Mouse (Mus musculus) hindbrain, embryonic 13.5 days (tissue): ENCODE results near the gene Zfp354b. TPM values are rescaled to one million over a fixed set of nuclear protein-coding genes. Genes with fewer than 3 reads are reported as not detected.

Experiments used
- ATAC-seq: fragments of 200-750 bp; cut with Nextera tagmentation; 2 replicates; pipeline ENCODE4 v1.8.0; 2017; ENCODE audit warnings: moderate TSS enrichment; ENCODE audit not compliant: low FRiP score
- H3K27ac ChIP-seq: fragments of 300-500 bp; sonication (generic); 2 replicates; pipeline ENCODE4 v1.5.1; 2015; ENCODE audit warnings: inconsistent platforms, mild to moderate bottlenecking, moderate library complexity
- H3K27me3 ChIP-seq: fragments of 300-500 bp; sonication (generic); 2 replicates; pipeline ENCODE4 v1.6.1; 2015; ENCODE audit warnings: mild to moderate bottlenecking, inconsistent platforms
- H3K36me3 ChIP-seq: fragments of 300-500 bp; sonication (generic); 2 replicates; pipeline ENCODE4 v1.6.1; 2015; ENCODE audit warnings: mild to moderate bottlenecking, inconsistent platforms
- H3K4me1 ChIP-seq: fragments of 300-500 bp; sonication (generic); replicated peaks from 2 replicates; pipeline ENCODE4 v1.6.1; 2015; ENCODE audit warnings: inconsistent platforms
- H3K4me2 ChIP-seq: fragments of 300-500 bp; sonication (generic); 2 replicates; pipeline ENCODE4 v1.6.1; 2015; ENCODE audit warnings: inconsistent platforms, mild to moderate bottlenecking, moderate library complexity
- H3K4me3 ChIP-seq: fragments of 300-500 bp; sonication (generic); 2 replicates; pipeline ENCODE4 v1.5.1; 2015; ENCODE audit warnings: mild to moderate bottlenecking, inconsistent platforms
- H3K9ac ChIP-seq: fragments of 300-500 bp; sonication (generic); 2 replicates; pipeline ENCODE4 v1.6.1; 2015; ENCODE audit warnings: mild to moderate bottlenecking, inconsistent platforms
- H3K9me3 ChIP-seq: fragments of 300-500 bp; sonication (generic); 2 replicates; pipeline ENCODE4 v1.6.1; 2016; ENCODE audit warnings: inconsistent platforms
- WGBS: fragments of 180-500 bp; shearing (Covaris S2); methylation state at CpG from one replicate; pipeline ENCODE4 v1.1.7; 2015; 5-methylcytosine and 5-hydroxymethylcytosine counted together
- polyA plus RNA-seq: library from polyadenylated mRNA; unstranded; fragments of >200 nt; fragmentation: Nextera tagmentation; extraction: Ambion mirVana; gene quantifications from 2 replicates; pipeline ENCODE4 v1.2.1, GENCODE M21; 2015

Zfp354b gene
- polyA plus RNA-seq, 1 experiment from 2014 or later: 3.4 TPM

DNA sequence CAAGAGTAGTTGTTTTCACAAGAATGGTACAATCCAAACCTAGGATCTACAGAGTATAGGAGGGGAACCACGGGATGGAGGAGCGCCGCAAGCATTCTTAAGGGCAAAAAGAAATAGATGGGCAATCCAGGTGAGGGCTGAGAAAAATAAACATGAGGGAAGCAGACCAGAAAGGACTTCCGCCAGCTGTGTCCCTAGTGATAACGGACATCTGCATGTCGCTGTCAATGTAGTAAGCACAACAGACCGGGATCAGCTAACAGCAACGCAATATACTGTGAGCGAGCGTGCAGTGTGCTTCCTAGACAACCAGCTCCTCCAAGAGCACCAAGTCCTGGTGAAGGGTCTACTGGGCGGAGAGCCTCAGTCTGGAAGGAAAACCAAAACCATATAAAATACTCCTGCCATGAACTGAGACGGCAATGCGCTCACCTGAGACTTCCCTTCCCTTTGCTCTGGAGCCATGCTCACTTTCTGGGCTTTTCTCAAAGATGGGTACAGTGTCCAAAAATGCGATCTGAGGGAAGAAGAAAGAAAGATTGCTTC is 891 bp downstream of the Zfp354b start:
- 27% methylated on average over 14 of the region's 14 CpGs for WGBS
- Histone ChIP-seq H3K4me2 (peak overlapping the region; percentile 89), H3K27me3 (peaks cover 4% of the 10 kb centered on the region; the same call in 1 of the 2 replicates), H3K4me1 (peaks cover 15% of the 10 kb centered on the region), H3K27ac (peak overlapping the region; percentile 87), H3K36me3 (peaks cover 4% of the 10 kb centered on the region), H3K9ac (peak overlapping the region; percentile 80), H3K4me3 (peak overlapping the region; percentile 65), H3K9me3 (no peaks in the 10 kb centered on the region)
- no peak for ATAC-seq

DNA sequence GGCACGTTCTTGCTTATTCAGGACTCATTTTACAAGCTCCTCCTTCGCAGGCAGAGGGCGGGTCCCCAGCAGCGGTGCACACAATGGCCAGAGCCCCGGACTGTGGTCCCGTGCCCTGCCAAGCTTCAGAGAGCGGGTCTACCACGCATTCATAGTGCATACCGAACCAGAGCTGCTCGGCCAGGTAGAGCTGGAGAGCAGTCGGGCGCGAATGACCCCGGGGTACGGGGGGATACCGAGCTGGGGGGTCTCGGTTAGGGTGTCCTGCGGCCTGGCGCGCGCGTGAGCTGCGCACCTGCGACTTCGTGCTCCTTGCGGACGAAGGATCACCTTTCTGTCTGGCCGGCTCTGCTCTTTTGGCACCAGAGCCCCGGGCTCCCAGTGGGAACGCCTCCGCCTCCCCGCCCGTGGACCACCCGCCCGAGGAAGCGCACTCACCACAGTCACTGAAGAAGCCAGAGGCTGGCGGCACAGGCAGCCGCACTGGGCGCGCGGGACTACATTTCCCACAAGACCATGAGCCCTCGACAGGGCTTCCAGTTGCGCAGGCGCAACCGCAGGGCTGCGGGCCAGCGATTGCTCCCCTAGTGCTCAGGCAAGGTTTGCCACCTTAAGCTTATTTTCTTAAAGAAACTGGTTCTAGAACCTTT is 15.6 kb downstream of the Zfp354b start, which contains the start of gene Zfp2:
TSS of gene Zfp2 (minus strand) at position 495 of the 650 bp plus-strand sequence.
- peaks cover 36% of the 10 kb centered on the region for H3K9me3 ChIP-seq

DNA sequence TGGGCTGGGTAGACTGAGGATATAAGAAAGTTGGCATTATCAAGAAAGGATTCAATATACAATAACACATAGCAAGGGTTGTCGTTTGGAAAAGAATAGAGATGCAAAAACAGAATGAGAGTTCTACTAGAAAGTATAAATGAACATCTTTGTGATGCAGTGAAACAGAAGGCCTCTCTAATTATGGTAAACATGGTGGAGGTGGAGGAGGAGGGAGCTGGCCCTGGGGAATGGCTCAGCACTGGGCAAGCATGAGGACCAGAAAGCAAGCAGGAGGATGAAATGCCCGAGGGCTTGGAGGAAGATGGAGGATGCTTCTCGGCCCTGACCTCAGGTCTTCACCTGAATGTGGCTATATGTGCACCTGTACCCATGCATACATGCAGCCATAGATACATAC is 17.0 kb downstream of the Zfp354b start:
- Histone ChIP-seq H3K27ac (no peak overlapping the region), H3K36me3 (peaks cover 50% of the 10 kb centered on the region), H3K27me3 (no peaks in the 10 kb centered on the region), H3K9me3 (peaks cover 47% of the 10 kb centered on the region), H3K4me2 (peak overlapping the region; percentile 46; the same call in 1 of the 2 replicates), H3K4me1 (peaks cover 7% of the 10 kb centered on the region), H3K9ac (no peak overlapping the region), H3K4me3 (peak overlapping the region; percentile 77; the same call in 1 of the 2 replicates)
- WGBS: 92% methylated on average over 3 of the region's 3 CpGs
- no peak for ATAC-seq

More for the DNA sequence above, 15.6 kb downstream of the Zfp354b start, which contains the start of gene Zfp2:
- WGBS: under 1% methylated on average over 47 of the region's 47 CpGs
- Histone ChIP-seq H3K4me3 (peak within 1 kb of the TSS; percentile 77), H3K4me1 (peaks cover 7% of the 10 kb centered on the region), H3K9ac (peak within 1 kb of the TSS; percentile 97), H3K4me2 (peak within 1 kb of the TSS; percentile 46), H3K27ac (peak within 1 kb of the TSS; percentile 95), H3K27me3 (no peaks in the 10 kb centered on the region), H3K36me3 (peaks cover 41% of the 10 kb centered on the region)
- peak; percentile 99 for ATAC-seq

DNA sequence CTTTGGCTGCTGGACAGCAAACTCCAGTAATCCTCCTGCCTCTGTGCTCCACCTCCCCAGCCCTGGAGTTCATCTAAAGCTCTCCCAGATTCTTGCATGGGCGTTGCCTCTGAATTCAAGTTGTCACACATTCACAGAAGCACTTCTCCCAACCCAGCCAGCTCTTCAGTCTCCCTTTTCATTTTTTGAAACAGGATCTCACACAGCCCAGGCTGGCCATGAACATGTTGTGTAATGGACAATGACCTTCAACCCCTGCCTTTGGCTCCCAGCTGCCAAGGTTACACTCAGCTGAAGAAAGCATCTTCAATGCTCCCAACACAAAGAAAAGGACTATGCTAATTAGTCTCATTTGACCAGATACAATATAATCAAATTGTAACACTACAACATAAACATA is 18.1 kb downstream of the Zfp354b start:
- H3K4me1 ChIP-seq: peaks cover 7% of the 10 kb centered on the region
- H3K36me3 ChIP-seq: peaks cover 62% of the 10 kb centered on the region
- peaks cover 56% of the 10 kb centered on the region for H3K9me3 ChIP-seq
- H3K4me2 ChIP-seq: no peak overlapping the region
- ATAC-seq: no peak
- H3K9ac ChIP-seq: no peak overlapping the region
- WGBS: 92% methylated on average over 1 of the region's 1 CpGs
- no peak overlapping the region for H3K27ac ChIP-seq
- no peaks in the 10 kb centered on the region for H3K27me3 ChIP-seq
- H3K4me3 ChIP-seq: no peak overlapping the region

DNA sequence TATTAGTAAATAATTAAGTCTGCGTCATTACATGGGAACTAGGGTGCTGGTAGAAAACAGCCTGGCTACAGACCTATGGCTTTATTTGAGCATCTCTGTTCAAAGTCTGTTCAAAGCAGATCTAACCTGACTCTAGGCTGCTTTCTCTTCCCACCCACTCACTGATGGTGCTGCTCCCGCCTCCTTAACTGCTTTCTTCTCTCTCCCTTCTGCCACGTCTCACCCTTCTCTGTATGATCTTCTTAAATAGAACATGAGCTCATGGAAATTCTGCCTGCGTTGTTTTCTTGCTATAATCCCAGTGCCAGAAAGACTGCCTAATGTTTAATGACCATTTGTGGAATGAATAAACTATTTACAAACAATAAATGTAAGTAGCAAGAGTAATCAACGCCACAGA is 23.3 kb downstream of the Zfp354b start:
- ATAC-seq: no peak
- no peak overlapping the region for H3K4me3 ChIP-seq
- no peak overlapping the region for H3K4me2 ChIP-seq
- peaks cover 99% of the 10 kb centered on the region for H3K36me3 ChIP-seq
- H3K27ac ChIP-seq: no peak overlapping the region
- no peak overlapping the region for H3K9ac ChIP-seq
- H3K27me3 ChIP-seq: no peaks in the 10 kb centered on the region
- peaks cover 87% of the 10 kb centered on the region for H3K9me3 ChIP-seq
- no peaks in the 10 kb centered on the region for H3K4me1 ChIP-seq
- 93% methylated on average over 5 of the region's 5 CpGs for WGBS

DNA sequence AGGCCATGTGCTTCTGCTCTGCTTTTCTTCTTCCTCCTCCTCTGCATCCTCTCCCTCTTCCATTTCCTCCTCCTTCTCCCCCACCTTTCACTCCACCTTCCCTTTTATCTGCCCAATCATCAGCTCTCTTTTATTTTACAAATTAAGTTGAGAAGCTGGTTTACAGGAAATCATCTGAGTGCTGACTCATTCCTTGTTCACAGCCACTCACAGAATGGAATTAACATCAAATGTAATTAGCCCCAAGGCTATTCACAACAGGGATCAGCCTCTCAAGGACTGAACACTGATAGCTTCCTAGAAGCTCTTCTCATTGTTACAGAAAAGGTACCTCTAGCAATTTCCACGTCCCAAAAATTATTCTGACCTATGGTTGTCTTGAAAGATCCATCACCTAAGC is 34.1 kb downstream of the Zfp354b start:
- no peak for ATAC-seq
- H3K9me3 ChIP-seq: peaks cover 77% of the 10 kb centered on the region
- H3K9ac ChIP-seq: no peak overlapping the region
- no peak overlapping the region for H3K4me2 ChIP-seq
- no peak overlapping the region for H3K4me3 ChIP-seq
- peaks cover 71% of the 10 kb centered on the region for H3K36me3 ChIP-seq
- H3K27ac ChIP-seq: no peak overlapping the region
- no peaks in the 10 kb centered on the region for H3K27me3 ChIP-seq
- no peaks in the 10 kb centered on the region for H3K4me1 ChIP-seq
- whole genome bisulfite sequencing: 91% methylated on average over 1 of the region's 1 CpGs

DNA sequence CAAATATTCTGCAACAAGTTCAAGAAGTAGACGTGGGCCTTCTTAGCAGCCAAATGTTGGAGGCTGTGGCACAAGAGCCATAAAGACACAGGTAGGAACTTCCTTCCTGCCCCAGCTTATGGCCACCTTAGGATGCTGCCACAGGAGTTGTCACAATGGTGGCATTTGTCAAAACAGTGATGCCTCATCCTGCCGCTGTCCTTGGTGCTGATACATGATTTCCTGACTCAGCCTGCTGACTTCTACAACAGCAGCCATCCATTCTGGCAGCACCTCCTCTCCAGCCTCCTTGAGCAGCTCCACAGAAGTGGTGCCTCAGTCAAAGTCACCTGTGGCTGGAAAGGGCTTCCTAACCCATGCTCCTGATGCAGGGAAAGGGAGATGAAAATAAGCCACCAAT is 39.0 kb downstream of the Zfp354b start:
- H3K9ac ChIP-seq: no peak overlapping the region
- H3K36me3 ChIP-seq: peaks cover 25% of the 10 kb centered on the region
- H3K4me3 ChIP-seq: no peak overlapping the region
- no peak overlapping the region for H3K4me2 ChIP-seq
- H3K9me3 ChIP-seq: peaks cover 46% of the 10 kb centered on the region
- no peaks in the 10 kb centered on the region for H3K27me3 ChIP-seq
- H3K27ac ChIP-seq: no peak overlapping the region
- H3K4me1 ChIP-seq: peaks cover 8% of the 10 kb centered on the region; the same call in 1 of the 2 replicates
- 56% methylated on average over 2 of the region's 2 CpGs for WGBS
- no peak for ATAC-seq

DNA sequence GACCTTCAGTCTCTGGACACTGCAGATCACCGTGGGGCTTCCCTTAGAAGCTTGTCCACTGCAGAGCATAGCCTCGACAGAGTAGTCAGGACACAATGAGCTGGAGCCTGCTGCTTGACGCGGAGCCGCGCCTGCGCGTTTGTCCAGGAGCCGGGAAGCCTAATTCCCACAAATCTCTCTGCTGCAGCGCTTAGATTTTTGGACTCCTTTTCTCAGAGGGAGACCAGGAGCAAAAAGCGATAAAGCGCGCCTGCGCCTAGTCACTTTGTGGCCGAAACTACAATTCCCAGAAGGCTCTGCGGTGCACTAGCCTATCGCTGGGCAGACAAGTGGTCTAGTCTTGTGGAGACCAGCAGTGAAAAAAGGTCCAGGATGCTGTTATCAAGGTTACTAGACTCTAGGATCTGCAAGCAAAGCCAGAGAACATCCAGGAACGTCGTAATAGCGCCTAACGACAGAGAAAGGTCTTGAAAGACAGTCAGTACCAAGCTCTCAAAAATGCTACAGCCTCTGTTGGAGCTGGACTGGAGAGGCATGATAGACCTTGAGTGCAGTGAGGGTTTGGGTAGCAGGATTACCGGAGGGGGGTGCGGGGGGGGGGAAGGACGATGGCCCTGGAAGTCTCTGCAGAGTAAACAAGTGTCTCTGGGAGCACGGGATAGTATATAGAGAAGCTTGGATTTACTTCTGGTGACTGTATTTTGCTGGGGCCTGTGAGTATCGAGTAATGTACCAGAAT is 43.9 kb downstream of the Zfp354b start, which contains the start of gene Zfp454:
TSS of gene Zfp454 (minus strand) at position 262 of the 739 bp plus-strand sequence.
- peak within 1 kb of the TSS; percentile 75 for H3K4me2 ChIP-seq
- peaks cover 20% of the 10 kb centered on the region for H3K4me1 ChIP-seq
- H3K27ac ChIP-seq: peak within 1 kb of the TSS; percentile 81
- H3K36me3 ChIP-seq: peaks cover 31% of the 10 kb centered on the region
- H3K4me3 ChIP-seq: peak within 1 kb of the TSS; percentile 53
- H3K9me3 ChIP-seq: peaks cover 18% of the 10 kb centered on the region; the same call in 1 of the 2 replicates
- ATAC-seq: peak; percentile 96
- 6% methylated on average over 26 of the region's 26 CpGs for WGBS
- peak within 1 kb of the TSS; percentile 77 for H3K9ac ChIP-seq
- no peaks in the 10 kb centered on the region for H3K27me3 ChIP-seq

DNA sequence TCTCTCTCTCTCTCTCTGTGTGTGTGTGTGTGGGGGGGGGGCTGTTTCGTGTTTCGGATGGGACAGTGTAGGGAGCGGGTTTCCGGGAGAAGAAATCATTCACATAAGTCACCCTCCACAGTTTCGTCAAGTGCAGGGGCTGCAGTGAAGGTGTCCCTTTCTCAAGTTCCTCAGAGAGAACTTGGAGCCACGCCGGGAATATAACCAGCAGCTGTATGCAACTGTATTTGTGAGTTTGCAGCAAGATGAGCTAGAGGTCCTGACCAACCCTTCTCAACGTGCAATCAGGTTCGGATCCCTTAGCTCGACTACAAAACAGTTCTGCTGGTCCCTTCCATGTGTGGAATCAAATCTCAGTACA is 44.5 kb downstream of the Zfp354b start:
- H3K27me3 ChIP-seq: no peaks in the 10 kb centered on the region
- peak; percentile 60 for ATAC-seq
- WGBS: 26% methylated on average over 10 of the region's 10 CpGs

DNA sequence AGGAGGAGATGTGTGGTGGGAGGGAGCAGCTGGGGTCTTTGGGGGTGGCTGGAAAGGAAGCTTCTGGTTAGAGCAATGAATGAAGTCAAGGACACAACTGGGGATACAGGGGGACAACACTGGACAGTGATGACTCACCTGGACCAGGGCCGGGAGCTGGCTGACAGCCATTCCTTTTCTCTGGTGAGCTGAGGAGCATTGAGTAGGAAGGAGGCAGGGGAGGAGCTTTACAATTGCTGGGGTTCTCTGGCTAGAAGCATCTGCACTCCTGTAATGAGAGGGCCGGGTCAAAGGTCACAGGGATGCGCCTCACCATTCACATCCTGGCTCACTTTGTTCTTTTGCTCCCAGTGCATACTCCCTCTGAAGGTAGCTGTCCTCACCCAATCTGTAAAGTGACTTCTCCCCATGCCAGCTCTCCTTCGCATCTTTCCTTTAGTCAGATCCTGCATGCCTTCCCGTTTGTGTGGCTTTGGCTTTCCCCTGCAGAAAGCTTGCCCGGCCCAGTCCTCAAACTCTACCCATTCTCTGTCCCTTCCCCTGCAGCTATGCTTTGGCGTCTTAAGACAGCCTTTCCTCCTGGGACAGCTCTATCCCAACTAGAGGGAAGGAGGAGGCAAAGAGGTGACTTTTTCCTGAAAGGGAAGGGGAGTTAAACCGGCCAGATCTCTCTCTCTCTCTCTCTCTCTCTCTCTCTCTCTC is 45.1 kb downstream of the Zfp354b start:
- Histone ChIP-seq H3K4me1 (peaks cover 20% of the 10 kb centered on the region), H3K9ac (peak overlapping the region; percentile 77), H3K27me3 (no peaks in the 10 kb centered on the region), H3K36me3 (peaks cover 43% of the 10 kb centered on the region), H3K4me3 (peak overlapping the region; percentile 53), H3K4me2 (peak overlapping the region; percentile 75), H3K9me3 (0 out of 2 replicates have a peak, but pooled peaks cover 8% of the 10 kb centered on the region), H3K27ac (no peak overlapping the region; the same call in 1 of the 2 replicates)
- no peak for ATAC-seq
- 48% methylated on average over 8 of the region's 8 CpGs for WGBS

More for the DNA sequence above, 44.5 kb downstream of the Zfp354b start:
- Histone ChIP-seq H3K4me3 (peak overlapping the region; percentile 53), H3K9ac (peak overlapping the region; percentile 77), H3K4me2 (peak overlapping the region; percentile 75), H3K4me1 (peaks cover 20% of the 10 kb centered on the region), H3K9me3 (0 out of 2 replicates have a peak, but pooled peaks cover 13% of the 10 kb centered on the region), H3K36me3 (peaks cover 37% of the 10 kb centered on the region), H3K27ac (peak overlapping the region; percentile 81)

DNA sequence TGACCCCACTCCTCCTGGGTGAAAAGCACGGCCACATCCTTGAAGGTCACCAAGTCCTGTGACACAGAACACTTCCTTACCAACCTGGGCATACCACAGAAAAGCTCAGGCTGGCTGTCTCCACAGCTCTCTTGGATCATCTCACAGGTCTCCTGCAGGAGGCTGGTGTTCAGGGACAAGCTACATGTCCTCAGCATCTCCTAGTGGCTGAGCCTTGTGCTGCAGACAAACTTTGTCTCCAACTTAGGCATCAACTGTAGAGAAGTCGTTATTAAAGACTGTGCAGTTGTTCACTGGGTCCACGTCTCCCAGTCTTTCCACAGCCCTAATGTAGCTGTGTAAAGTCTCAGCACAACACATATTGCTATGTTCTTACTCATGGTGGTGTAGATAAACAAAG is 47.7 kb downstream of the Zfp354b start:
- ATAC-seq: no peak
- H3K4me1 ChIP-seq: peaks cover 20% of the 10 kb centered on the region
- H3K4me2 ChIP-seq: no peak overlapping the region
- no peak overlapping the region for H3K4me3 ChIP-seq
- peaks cover 67% of the 10 kb centered on the region for H3K36me3 ChIP-seq
- 87% methylated on average over 3 of the region's 3 CpGs for WGBS
- H3K9ac ChIP-seq: no peak overlapping the region
- H3K27me3 ChIP-seq: no peaks in the 10 kb centered on the region
- H3K27ac ChIP-seq: no peak overlapping the region
- 0 out of 2 replicates have a peak, but pooled peaks cover 6% of the 10 kb centered on the region for H3K9me3 ChIP-seq

DNA sequence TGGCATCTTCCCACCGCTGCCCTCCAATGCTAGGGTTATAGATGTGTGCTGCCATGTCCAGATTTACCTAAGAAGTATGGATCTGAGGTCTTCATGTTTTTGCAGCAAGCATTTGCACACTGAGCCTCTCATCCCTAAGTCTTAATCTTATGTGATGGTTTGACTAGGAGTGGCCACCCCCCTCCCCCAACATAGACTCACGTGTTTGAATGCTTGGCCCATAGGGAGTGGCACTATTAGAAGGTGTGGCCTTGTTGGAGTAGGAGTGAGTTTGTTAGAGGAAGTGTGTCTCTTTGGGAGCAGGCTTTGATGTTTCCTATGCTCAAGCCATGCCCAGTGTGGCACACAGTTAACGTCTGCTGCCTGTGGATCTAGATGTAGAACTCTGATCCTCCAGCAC is 52.8 kb downstream of the Zfp354b start:
- H3K9ac ChIP-seq: no peak overlapping the region
- H3K27ac ChIP-seq: no peak overlapping the region
- no peaks in the 10 kb centered on the region for H3K27me3 ChIP-seq
- no peaks in the 10 kb centered on the region for H3K4me1 ChIP-seq
- no peak for ATAC-seq
- peaks cover 40% of the 10 kb centered on the region for H3K9me3 ChIP-seq
- WGBS: 88% methylated on average over 3 of the region's 3 CpGs
- no peak overlapping the region for H3K4me2 ChIP-seq
- H3K4me3 ChIP-seq: no peak overlapping the region
- H3K36me3 ChIP-seq: peaks cover 97% of the 10 kb centered on the region
